7 mouse cellular contexts compared by ENCODE assay signal in genomic region chr2:181766672-181767557, GRCm38 (mm10). TPM values are rescaled to one million over a fixed set of nuclear protein-coding genes. Genes with fewer than 3 reads are reported as not detected.
DNase-seq lines count a peak whose midpoint lies in the region; ATAC-seq lines count a peak whose summit lies in the region.

No protein-coding gene starts in this region.

- peak overlapping the region; percentile 54 for H3K4me3 ChIP-seq in hindbrain, embryonic 14.5 days (replicated peaks; ENCODE audit: low read length)
- peak overlapping the region; percentile 57 for H3K4me3 ChIP-seq in midbrain, embryonic 14.5 days (replicated peaks; ENCODE audit: low read depth, low read length)

- H3K36me3 ChIP-seq in hindbrain, embryonic 14.5 days (replicated peaks; ENCODE audit: control insufficient read depth, insufficient read depth): no peaks in the 10 kb centered on the region
- no peaks in the 10 kb centered on the region for H3K36me3 ChIP-seq in midbrain, embryonic 14.5 days (ENCODE audit: control insufficient read depth, insufficient read depth, low read length)

- intact Hi-C loops in heart, postnatal 25 days (cut with DNase I): no loop called here

- peaks cover 64% of the 10 kb centered on the region for H3K4me1 ChIP-seq in hindbrain, embryonic 14.5 days (replicated peaks; ENCODE audit: control insufficient read depth, insufficient read depth, low read length)
- H3K4me1 ChIP-seq in midbrain, embryonic 14.5 days (ENCODE audit: control insufficient read depth, insufficient read depth, low read length): peaks cover 70% of the 10 kb centered on the region

- H3K27ac ChIP-seq in hindbrain, embryonic 14.5 days: peak overlapping the region; percentile 94
- H3K27ac ChIP-seq in midbrain, embryonic 14.5 days (replicated peaks; ENCODE audit: low read depth, low read length): peak overlapping the region; percentile 90

- peak overlapping the region; percentile 69 for H3K4me2 ChIP-seq in hindbrain, embryonic 14.5 days (replicated peaks)
- H3K4me2 ChIP-seq in midbrain, embryonic 14.5 days (ENCODE audit: low read length): peak overlapping the region; percentile 76

- 24% methylated on average over 14 of the region's 14 CpGs for WGBS in hindbrain, embryonic 14.5 days
- 13% methylated on average over 14 of the region's 14 CpGs for WGBS in midbrain, embryonic 14.5 days

- DNase-seq in cerebellum, postnatal 10 days: peak; percentile 74 to 80
- DNase-seq in hindbrain, embryonic 14.5 days (ENCODE audit: low spot score): peak; percentile 74
- peak; percentile 84 for DNase-seq in midbrain, embryonic 14.5 days
- DNase-seq in kidney, adult 8-10 months: no peak
- no peak for DNase-seq in thymus, postnatal 36 days
- DNase-seq in heart, postnatal 25 days (ENCODE audit: low spot score): no peak

- H3K9ac ChIP-seq in hindbrain, embryonic 14.5 days: peak overlapping the region; percentile 73
- peak overlapping the region; percentile 59 for H3K9ac ChIP-seq in midbrain, embryonic 14.5 days (replicated peaks; ENCODE audit: low read length)

- no peaks in the 10 kb centered on the region for H3K27me3 ChIP-seq in hindbrain, embryonic 14.5 days (ENCODE audit: control insufficient read depth, insufficient read depth, low read length)
- no peaks in the 10 kb centered on the region for H3K27me3 ChIP-seq in midbrain, embryonic 14.5 days (ENCODE audit: control insufficient read depth, insufficient read depth, low read length)

- no peaks in the 10 kb centered on the region for H3K9me3 ChIP-seq in hindbrain, embryonic 14.5 days (ENCODE audit: control insufficient read depth, low read length)
- no peaks in the 10 kb centered on the region for H3K9me3 ChIP-seq in midbrain, embryonic 14.5 days (ENCODE audit: control insufficient read depth, low read length)

- peak; percentile 56; the same call in 1 of the 2 replicates for ATAC-seq in cerebellum, adult (ENCODE audit: insufficient number of reproducible peaks, low FRiP score, low TSS enrichment)
- ATAC-seq in hindbrain, embryonic 14.5 days (ENCODE audit: low FRiP score): peak; percentile 88
- peak; percentile 72 for ATAC-seq in midbrain, embryonic 14.5 days (ENCODE audit: low FRiP score, low TSS enrichment)

RNA-seq across cellular contexts. Expression of gene Myt1, which starts 3.8 kb away (rescaled TPM):
- polyA plus RNA-seq in hindbrain, embryonic 14.5 days (2014; fragmentation: Nextera tagmentation; extraction: Ambion mirVana): 16.1 and 18.1 TPM in 2 replicates
- polyA plus RNA-seq in midbrain, embryonic 14.5 days (2014; fragmentation: Nextera tagmentation; extraction: Ambion mirVana): 21.2 and 31.3 TPM in 2 replicates
- total RNA-seq in heart, postnatal 25 days (2021): not detected

RNA-seq across cellular contexts. Expression of gene Oprl1, which starts 52.1 kb away (rescaled TPM):
- polyA plus RNA-seq in hindbrain, embryonic 14.5 days (2014; fragmentation: Nextera tagmentation; extraction: Ambion mirVana): 102 and 108 TPM in 2 replicates
- 105 and 110 TPM in 2 replicates for polyA plus RNA-seq in midbrain, embryonic 14.5 days (2014; fragmentation: Nextera tagmentation; extraction: Ambion mirVana)
- total RNA-seq in heart, postnatal 25 days (2021): not detected

Comparison
In these comparisons a context has a peak if more than half of its experiments do, and no peak if none do; other contexts are left out.
1. DNase-seq: peak in cerebellum, postnatal 10 days (2 of 2), hindbrain, embryonic 14.5 days (single experiment) and midbrain, embryonic 14.5 days (single experiment); none in kidney, adult 8-10 months (0 of 2), thymus, postnatal 36 days (0 of 2) and heart, postnatal 25 days (single experiment).
2. Peak in every context shown above with its lines, with median percentiles within 50 percentile points of each other: ATAC-seq.